Mouse (Mus musculus): ENCODE measurements around the gene Gbp8. TPM values are rescaled to one million over a fixed set of nuclear protein-coding genes. Genes with fewer than 3 reads are reported as not detected.
"Not testable (repeated sequence)": the region's sequence is repeated elsewhere in the genome, so short reads cannot be mapped to it uniquely, and the experiment has no call there.

Gbp8 gene
- polyA plus RNA-seq (2016; fragmentation: Nextera tagmentation; extraction: Ambion mirVana), result 0.21 TPM in 1 of 2 replicates, not detected in the other

DNA sequence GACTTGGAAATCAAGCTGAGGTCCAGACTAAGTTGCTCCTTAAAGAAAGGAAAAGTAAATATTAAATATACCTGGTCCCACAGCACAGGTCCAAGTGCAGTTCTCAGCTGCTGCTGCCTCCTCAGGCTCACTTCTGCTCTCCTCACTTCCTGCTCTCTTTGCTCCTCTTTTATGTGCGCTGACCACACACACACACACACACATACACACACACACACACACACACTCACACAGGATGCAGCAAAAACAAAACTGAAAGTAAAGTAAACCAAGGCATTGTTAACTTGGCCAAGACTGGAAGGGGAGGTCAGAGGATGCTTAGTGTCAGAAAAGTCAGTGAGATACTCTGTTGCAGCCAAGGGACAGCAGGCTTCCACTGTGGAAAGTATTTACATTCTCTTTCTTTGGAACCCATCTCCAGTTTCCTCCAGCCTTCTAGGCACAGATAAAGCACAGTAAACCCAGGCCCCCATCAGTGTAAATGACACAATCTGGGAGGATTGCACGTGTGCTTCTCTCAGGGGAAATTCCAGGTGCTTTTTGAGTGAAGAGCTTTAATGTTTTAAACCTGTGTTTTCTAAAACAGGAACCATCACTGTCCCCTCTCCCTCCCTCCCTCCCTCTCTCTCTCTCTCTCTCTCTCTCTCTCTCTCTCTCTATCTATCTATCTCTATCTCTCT lies at the start of gene Gbp8, which contains the start of the genes Gbp9 and Gbp4:
TSS of gene Gbp8 (minus strand) at position 132 of the 680 bp plus-strand sequence.
TSS of gene Gbp9 (minus strand) at position 131 of the 680 bp plus-strand sequence.
TSS of gene Gbp4 (minus strand) at position 178 of the 680 bp plus-strand sequence.
- H3K4me1 ChIP-seq; H3K27ac ChIP-seq; H3K36me3 ChIP-seq; H3K4me3 ChIP-seq; DNase-seq (ENCODE audit: low spot score); H3K9me3 ChIP-seq (replicated peaks); H3K27me3 ChIP-seq (ENCODE audit: low read depth, poor library complexity, severe bottlenecking): not testable (repeated sequence)
- 29% methylated on average over 2 of the region's 2 CpGs for WGBS

DNA sequence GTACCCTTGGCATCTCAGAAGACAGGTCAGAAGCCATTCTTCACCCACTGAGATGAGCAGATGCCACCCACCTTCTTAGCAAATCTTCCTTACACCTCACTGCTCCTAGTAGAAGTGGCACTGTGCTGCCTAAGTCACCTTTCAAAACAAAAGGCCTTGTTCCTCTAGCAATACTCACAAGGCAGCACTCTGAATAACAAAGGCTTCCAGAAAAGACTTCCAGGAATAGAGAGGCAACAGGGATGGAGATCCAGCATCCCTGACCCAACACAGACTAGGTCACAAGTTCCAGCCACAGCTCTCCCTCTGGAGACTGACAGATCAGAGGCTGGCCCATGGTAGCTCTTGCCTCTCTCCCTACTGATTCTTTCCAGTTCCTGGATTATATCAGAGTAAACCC lies 42.1 kb upstream of the Gbp8 start:
- Histone ChIP-seq H3K27me3 (ENCODE audit: low read depth, poor library complexity, severe bottlenecking) (no peaks in the 10 kb centered on the region), H3K36me3 (no peaks in the 10 kb centered on the region), H3K27ac (no peak overlapping the region), H3K9me3 (replicated peaks) (no peaks in the 10 kb centered on the region), H3K4me1 (no peaks in the 10 kb centered on the region), H3K4me3 (no peak overlapping the region)
- DNase-seq (ENCODE audit: low spot score), result no peak

DNA sequence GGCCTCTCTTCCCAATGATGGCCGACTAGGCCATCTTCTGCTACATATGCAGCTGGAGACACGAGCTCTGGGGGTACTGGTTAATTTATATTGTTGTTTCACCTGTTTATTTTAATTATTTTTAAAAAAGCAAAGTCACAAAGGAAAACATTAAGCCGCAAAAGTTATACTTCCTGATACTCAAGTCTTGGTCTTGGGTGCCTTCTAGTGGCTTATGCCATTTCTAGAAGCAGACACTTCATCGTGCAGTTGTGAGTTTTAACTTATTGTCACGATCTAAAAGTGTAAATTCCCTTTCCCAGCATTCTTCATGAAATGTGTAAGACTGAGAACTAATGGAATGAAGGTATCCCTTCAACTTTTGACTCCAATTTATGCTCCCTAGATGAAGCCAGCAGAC lies 17.2 kb upstream of the Gbp8 start:
- no peaks in the 10 kb centered on the region for H3K9me3 ChIP-seq (replicated peaks)
- DNase-seq (ENCODE audit: low spot score), result no peak
- no peaks in the 10 kb centered on the region for H3K27me3 ChIP-seq (ENCODE audit: low read depth, poor library complexity, severe bottlenecking)
- H3K27ac ChIP-seq, result no peak overlapping the region
- H3K36me3 ChIP-seq, result no peaks in the 10 kb centered on the region
- WGBS, result 84% methylated on average over 5 of the region's 5 CpGs
- no peaks in the 10 kb centered on the region for H3K4me1 ChIP-seq
- H3K4me3 ChIP-seq, result no peak overlapping the region

DNA sequence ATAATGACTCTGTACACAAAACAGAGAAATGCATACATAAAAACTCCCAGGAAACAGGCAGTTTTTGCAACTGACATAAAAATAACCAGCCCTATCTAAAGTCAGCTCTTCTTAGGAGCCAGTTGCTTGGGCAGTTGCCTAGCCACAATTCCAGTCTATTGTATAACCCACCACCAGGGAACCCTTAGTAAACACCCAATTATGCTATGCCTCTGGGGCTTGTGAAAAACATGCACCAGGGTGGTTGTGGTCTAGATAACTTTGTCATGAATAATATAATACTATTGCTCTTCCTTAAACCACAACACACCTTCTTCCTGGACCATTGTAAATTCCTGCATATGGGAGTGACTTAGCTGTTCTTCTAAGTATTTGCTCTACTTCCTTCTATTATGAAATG lies 14.7 kb upstream of the Gbp8 start:
- H3K4me1 ChIP-seq, result no peaks in the 10 kb centered on the region
- H3K27me3 ChIP-seq (ENCODE audit: low read depth, poor library complexity, severe bottlenecking), result no peaks in the 10 kb centered on the region
- no peak overlapping the region for H3K4me3 ChIP-seq
- H3K27ac ChIP-seq, result no peak overlapping the region
- no peaks in the 10 kb centered on the region for H3K9me3 ChIP-seq (replicated peaks)
- no peaks in the 10 kb centered on the region for H3K36me3 ChIP-seq
- no peak for DNase-seq (ENCODE audit: low spot score)

GRCm38 (mm10) chr5:105148062-105148461 lies 8.7 kb upstream of the Gbp8 start:
- not testable (repeated sequence) for H3K27me3 ChIP-seq (ENCODE audit: low read depth, poor library complexity, severe bottlenecking); H3K27ac ChIP-seq; H3K4me1 ChIP-seq; H3K9me3 ChIP-seq (replicated peaks); H3K36me3 ChIP-seq; DNase-seq (ENCODE audit: low spot score); H3K4me3 ChIP-seq
- WGBS, result 76% methylated on average over 2 of the region's 2 CpGs

GRCm38 (mm10) chr5:105146447-105146846 lies 7.1 kb upstream of the Gbp8 start:
- no peak for DNase-seq (ENCODE audit: low spot score)
- Histone ChIP-seq H3K4me1 (no peaks in the 10 kb centered on the region), H3K27me3 (ENCODE audit: low read depth, poor library complexity, severe bottlenecking) (no peaks in the 10 kb centered on the region), H3K27ac (no peak overlapping the region), H3K36me3 (no peaks in the 10 kb centered on the region), H3K4me3 (no peak overlapping the region), H3K9me3 (replicated peaks) (no peaks in the 10 kb centered on the region)

- H3K4me3 ChIP-seq; H3K27me3 ChIP-seq (ENCODE audit: low read depth, poor library complexity, severe bottlenecking); H3K27ac ChIP-seq; H3K36me3 ChIP-seq; H3K4me1 ChIP-seq; H3K9me3 ChIP-seq (replicated peaks); DNase-seq (ENCODE audit: low spot score): not testable (repeated sequence)
- 71% methylated on average over 3 of the region's 3 CpGs for WGBS
Observed at GRCm38 (mm10) chr5:105145731-105146130, 6.4 kb upstream of the Gbp8 start.

- not testable (repeated sequence) for H3K36me3 ChIP-seq; H3K4me1 ChIP-seq; H3K27ac ChIP-seq; H3K27me3 ChIP-seq (ENCODE audit: low read depth, poor library complexity, severe bottlenecking); H3K4me3 ChIP-seq; H3K9me3 ChIP-seq (replicated peaks); DNase-seq (ENCODE audit: low spot score)
- WGBS, result 67% methylated on average over 2 of the region's 2 CpGs
Observed at GRCm38 (mm10) chr5:105140089-105140810, 910 bp upstream of the Gbp8 start.

DNA sequence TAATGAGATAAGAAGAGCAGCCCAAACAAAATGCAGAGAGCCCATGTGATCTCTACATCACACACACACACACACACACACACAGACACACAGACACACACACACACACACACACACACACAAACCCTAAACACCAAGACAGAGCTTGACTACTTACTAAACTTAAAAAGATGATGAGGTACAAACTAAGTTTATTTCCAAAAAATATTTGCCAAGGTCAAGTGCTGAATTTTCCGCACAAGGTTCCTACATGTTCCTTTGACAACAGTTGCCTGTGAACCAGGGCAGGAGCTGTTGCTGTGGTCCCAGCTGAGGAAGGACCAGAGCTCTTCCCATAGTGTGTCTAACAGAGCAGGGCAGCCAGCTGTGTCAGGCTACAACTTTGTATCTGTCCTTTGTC lies 434 bp downstream of the Gbp8 start:
- H3K4me3 ChIP-seq, result no peak overlapping the region
- no peaks in the 10 kb centered on the region for H3K36me3 ChIP-seq
- H3K4me1 ChIP-seq, result no peaks in the 10 kb centered on the region
- no peak for DNase-seq (ENCODE audit: low spot score)
- WGBS, result 81% methylated on average over 1 of the region's 1 CpGs
- H3K9me3 ChIP-seq (replicated peaks), result no peaks in the 10 kb centered on the region
- H3K27me3 ChIP-seq (ENCODE audit: low read depth, poor library complexity, severe bottlenecking), result no peaks in the 10 kb centered on the region
- no peak overlapping the region for H3K27ac ChIP-seq

DNA sequence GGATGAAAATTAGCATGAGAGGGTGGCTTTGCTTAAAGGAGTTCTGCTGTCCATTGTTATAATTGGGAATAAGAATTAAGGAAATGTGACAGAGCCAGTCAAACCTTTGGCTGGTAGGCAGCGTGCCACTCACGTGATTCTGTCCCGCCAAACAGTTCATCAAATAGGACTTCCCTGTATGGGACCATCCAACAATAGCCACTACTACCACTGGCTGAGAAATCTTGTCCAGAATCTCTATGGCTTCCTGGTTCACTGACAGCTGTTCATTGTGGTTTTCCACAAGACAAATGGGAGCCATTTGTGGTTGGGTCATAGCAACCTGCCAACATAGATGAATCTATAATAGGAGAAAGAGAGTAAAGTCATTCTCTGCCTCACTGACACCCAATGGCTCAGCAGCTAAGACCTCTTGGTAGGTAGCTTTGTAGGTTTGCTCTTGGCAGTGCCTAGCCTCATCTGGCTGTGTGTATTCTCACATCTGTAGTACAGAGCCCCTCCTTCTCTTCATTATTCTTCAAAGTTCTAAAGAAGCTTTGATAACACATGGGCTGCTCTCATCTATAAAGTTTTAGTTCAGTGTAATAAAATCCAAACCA lies 2.5 kb downstream of the Gbp8 start:
- DNase-seq (ENCODE audit: low spot score); H3K4me1 ChIP-seq; H3K9me3 ChIP-seq (replicated peaks); H3K27ac ChIP-seq; H3K27me3 ChIP-seq (ENCODE audit: low read depth, poor library complexity, severe bottlenecking); H3K36me3 ChIP-seq; H3K4me3 ChIP-seq: not testable (repeated sequence)
- 97% methylated on average over 3 of the region's 3 CpGs for WGBS

GRCm38 (mm10) chr5:105121731-105122130 lies 17.6 kb downstream of the Gbp8 start:
- H3K4me3 ChIP-seq; H3K9me3 ChIP-seq (replicated peaks); H3K4me1 ChIP-seq; H3K27me3 ChIP-seq (ENCODE audit: low read depth, poor library complexity, severe bottlenecking); H3K36me3 ChIP-seq; H3K27ac ChIP-seq; DNase-seq (ENCODE audit: low spot score): not testable (repeated sequence)
- WGBS, result 85% methylated on average over 6 of the region's 6 CpGs

DNA sequence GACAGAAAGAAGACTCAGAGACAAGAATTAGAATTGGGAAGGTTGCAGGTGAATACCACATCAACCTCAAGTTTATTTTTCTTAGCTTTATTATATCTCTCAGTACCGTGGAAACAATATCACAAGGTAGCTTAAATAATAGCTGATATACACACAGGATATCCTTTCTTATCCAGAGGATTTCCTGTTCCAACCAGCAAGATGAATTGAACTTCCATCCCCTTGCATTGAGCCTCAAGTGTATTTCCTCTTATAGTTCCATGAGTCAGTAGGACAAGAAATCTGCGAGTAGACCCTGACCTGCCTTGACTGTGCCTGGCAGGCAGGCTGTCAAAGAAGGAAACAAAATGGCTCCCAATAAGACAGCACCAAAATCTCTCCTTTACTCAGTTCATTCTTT lies 23.6 kb downstream of the Gbp8 start:
- no peak overlapping the region for H3K27ac ChIP-seq

DNA sequence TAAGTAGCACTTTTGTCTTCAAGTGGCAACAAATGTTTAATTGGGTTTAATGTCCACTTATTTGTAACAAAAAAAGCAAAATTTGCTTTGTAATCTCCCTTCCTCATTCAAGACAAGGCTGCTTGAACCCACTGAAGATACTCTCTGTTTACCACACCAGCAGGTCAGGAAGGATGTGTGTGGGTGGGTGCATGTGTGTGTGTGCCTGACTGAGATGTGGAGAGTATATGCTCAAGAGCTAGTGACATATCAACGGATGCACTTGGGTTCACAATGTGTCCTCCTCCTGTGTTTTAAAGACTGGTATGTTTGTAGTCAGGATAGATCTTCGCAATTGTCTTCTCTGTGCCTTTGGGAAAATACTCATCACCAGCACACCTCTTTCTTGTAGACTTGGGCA lies 24.6 kb downstream of the Gbp8 start:
- Histone ChIP-seq H3K9me3 (replicated peaks) (no peaks in the 10 kb centered on the region), H3K36me3 (no peaks in the 10 kb centered on the region), H3K4me1 (no peaks in the 10 kb centered on the region), H3K27ac (no peak overlapping the region), H3K27me3 (ENCODE audit: low read depth, poor library complexity, severe bottlenecking) (no peaks in the 10 kb centered on the region), H3K4me3 (no peak overlapping the region)
- DNase-seq (ENCODE audit: low spot score), result no peak
- 89% methylated on average over 2 of the region's 2 CpGs for WGBS

More for the DNA sequence above, 23.6 kb downstream of the Gbp8 start:
- Histone ChIP-seq H3K36me3 (no peaks in the 10 kb centered on the region), H3K4me1 (no peaks in the 10 kb centered on the region), H3K9me3 (replicated peaks) (no peaks in the 10 kb centered on the region), H3K27me3 (ENCODE audit: low read depth, poor library complexity, severe bottlenecking) (no peaks in the 10 kb centered on the region), H3K4me3 (no peak overlapping the region)
- 87% methylated on average over 2 of the region's 2 CpGs for WGBS
- DNase-seq (ENCODE audit: low spot score), result no peak

All from limb, embryonic 10.5 days (tissue).